Mouse (Mus musculus) liver, adult 2 months (tissue): ENCODE measurements around the gene Uck1. TPM values are rescaled to one million over a fixed set of nuclear protein-coding genes. Genes with fewer than 3 reads are reported as not detected.
A peak's percentile ranks its signal among the peaks of the same experiment; 100 is the strongest.
"Not testable (repeated sequence)": the region's sequence is repeated elsewhere in the genome, so short reads cannot be mapped to it uniquely, and the experiment has no call there.

Experiments used
- DNase-seq: peaks from one replicate; pipeline ENCODE4 v3.0.0-alpha.2; 2011; ENCODE audit warnings: low read depth, low spot score; ENCODE audit errors: extremely low read depth
- H3K27ac ChIP-seq: fragments of 200-500 bp; replicated peaks from 2 replicates; pipeline ENCODE4 v1.5.1; 2012; ENCODE audit warnings: low read depth, mild to moderate bottlenecking, control low read depth, inconsistent platforms, low read length; ENCODE audit not compliant: insufficient read depth
- H3K27me3 ChIP-seq: fragments of 200-500 bp; 2 replicates; pipeline ENCODE4 v1.6.1; 2012; ENCODE audit warnings: mild to moderate bottlenecking, moderate library complexity, low read length, inconsistent platforms; ENCODE audit not compliant: control insufficient read depth, insufficient read depth
- H3K36me3 ChIP-seq: fragments of 200-500 bp; 2 replicates; pipeline ENCODE4 v1.6.1; 2012; ENCODE audit warnings: low read length, inconsistent platforms; ENCODE audit not compliant: control insufficient read depth, insufficient read depth
- H3K4me1 ChIP-seq: fragments of 200-500 bp; 2 replicates; pipeline ENCODE4 v1.6.1; 2011; ENCODE audit warnings: low read length; ENCODE audit not compliant: control insufficient read depth, insufficient read depth
- H3K4me3 ChIP-seq: fragments of 200-500 bp; 2 replicates; pipeline ENCODE4 v1.5.1; 2011; ENCODE audit warnings: low read depth, mild to moderate bottlenecking, control low read depth, low read length, moderate library complexity; ENCODE audit not compliant: insufficient read depth
- H3K79me2 ChIP-seq: fragments of 200-500 bp; 2 replicates; pipeline ENCODE4 v1.6.1; 2012; ENCODE audit warnings: inconsistent platforms, mild to moderate bottlenecking, low read length, moderate library complexity; ENCODE audit not compliant: control insufficient read depth, insufficient read depth
- H3K9ac ChIP-seq: fragments of 200-500 bp; 2 replicates; pipeline ENCODE4 v1.6.1; 2012; ENCODE audit warnings: low read depth, mild to moderate bottlenecking, control low read depth, inconsistent platforms, low read length
- CTCF ChIP-seq: fragments of 200-500 bp; IDR thresholded peaks from 2 replicates; pipeline ENCODE4 v1.5.1; 2011; ENCODE audit warnings: low read depth, low read length, control low read depth
- POLR2A ChIP-seq: fragments of 200-500 bp; IDR thresholded peaks from 2 replicates; pipeline ENCODE4 v1.6.1; 2011; ENCODE audit warnings: low read length, control low read depth; ENCODE audit not compliant: insufficient read depth; ENCODE audit errors: extremely low read depth
- WGBS: fragments of 180-500 bp; shearing (Covaris S2); methylation state at CpG from one replicate; pipeline ENCODE4 v1.1.7; 2018; 5-methylcytosine and 5-hydroxymethylcytosine counted together
- polyA plus RNA-seq: library from polyadenylated mRNA; depleted of rRNA; stranded (reverse); fragments of >200 nt; gene quantifications from 2 replicates; pipeline ENCODE4 v1.2.3, GENCODE M21; 2012
- total RNA-seq: library from RNA; depleted of rRNA; stranded (reverse); fragments of >200 nt; gene quantifications from 2 replicates; pipeline ENCODE4 v1.2.3, GENCODE M21; 2014

The Uck1 gene
- total and polyA plus RNA-seq, 2 experiments = 36.7 to 66.1 TPM

DNA sequence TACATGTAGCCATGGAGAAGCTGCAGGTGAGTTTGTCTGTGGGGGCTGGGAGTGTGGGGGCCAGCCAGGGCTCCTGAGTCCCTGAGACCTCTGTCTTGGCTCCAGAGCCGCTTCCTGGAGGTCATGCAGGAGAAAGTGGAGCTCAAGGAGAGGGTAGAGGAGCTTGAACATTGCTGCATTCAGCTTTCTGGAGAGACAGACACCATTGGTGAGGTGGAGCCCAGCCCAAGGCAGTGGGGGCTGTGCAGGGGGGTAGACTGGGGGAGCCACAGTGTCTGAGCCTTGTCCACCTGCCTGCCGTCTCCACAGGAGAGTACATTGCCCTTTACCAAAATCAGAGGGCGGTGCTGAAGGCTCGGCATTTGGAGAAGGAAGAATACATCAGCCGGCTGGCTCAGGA is 45.7 kb upstream of the Uck1 start:
- H3K27ac ChIP-seq = no peak overlapping the region
- DNase-seq = no peak
- TF ChIP-seq POLR2A = no peak
- no peak for TF ChIP-seq CTCF
- no peak overlapping the region for H3K9ac ChIP-seq
- H3K79me2 ChIP-seq = no peaks in the 10 kb centered on the region
- H3K36me3 ChIP-seq = peaks cover 8% of the 10 kb centered on the region; the same call in 1 of the 2 replicates
- no peak overlapping the region for H3K4me3 ChIP-seq
- 92% methylated on average over 5 of the region's 5 CpGs for WGBS
- no peaks in the 10 kb centered on the region for H3K4me1 ChIP-seq
- no peaks in the 10 kb centered on the region for H3K27me3 ChIP-seq

DNA sequence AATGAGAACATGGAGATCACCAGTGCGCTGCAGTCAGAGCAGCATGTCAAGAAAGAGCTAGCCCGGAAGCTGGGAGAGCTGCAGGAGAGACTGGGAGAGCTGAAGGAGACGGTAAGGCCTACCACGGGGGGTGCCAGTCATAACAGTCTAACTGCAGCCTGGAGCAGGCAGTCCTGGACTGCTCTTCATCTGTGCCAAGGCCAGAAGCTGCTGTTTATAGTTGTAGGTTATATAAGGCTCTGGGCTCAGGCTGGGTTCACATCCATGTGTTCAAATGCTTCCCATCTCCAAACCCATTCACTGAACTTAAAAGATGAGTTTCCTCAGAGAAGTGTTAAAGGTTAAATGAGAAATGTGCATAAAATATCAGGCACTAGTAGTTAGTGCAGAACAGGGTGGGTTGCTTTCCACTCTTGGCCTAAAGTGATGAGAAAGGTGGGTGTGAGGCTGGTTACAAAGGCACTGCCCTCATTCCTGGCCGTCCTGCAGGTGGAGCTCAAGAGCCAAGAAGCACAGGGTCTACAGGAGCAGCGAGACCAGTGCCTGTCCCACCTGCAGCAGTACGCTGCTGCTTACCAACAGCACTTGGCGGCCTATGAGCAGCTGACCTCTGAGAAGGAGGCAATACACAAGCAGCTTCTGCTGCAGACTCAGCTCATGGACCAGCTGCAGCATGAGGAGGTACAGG is 44.3 kb upstream of the Uck1 start:
- peaks cover 12% of the 10 kb centered on the region; the same call in 1 of the 2 replicates for H3K36me3 ChIP-seq
- no peak for DNase-seq
- TF ChIP-seq POLR2A (no peak), CTCF (peak; percentile 80)
- WGBS = 86% methylated on average over 8 of the region's 8 CpGs
- no peak overlapping the region for H3K27ac ChIP-seq
- no peak overlapping the region for H3K4me3 ChIP-seq
- no peaks in the 10 kb centered on the region for H3K27me3 ChIP-seq
- no peaks in the 10 kb centered on the region for H3K79me2 ChIP-seq
- no peaks in the 10 kb centered on the region for H3K4me1 ChIP-seq
- no peak overlapping the region for H3K9ac ChIP-seq

DNA sequence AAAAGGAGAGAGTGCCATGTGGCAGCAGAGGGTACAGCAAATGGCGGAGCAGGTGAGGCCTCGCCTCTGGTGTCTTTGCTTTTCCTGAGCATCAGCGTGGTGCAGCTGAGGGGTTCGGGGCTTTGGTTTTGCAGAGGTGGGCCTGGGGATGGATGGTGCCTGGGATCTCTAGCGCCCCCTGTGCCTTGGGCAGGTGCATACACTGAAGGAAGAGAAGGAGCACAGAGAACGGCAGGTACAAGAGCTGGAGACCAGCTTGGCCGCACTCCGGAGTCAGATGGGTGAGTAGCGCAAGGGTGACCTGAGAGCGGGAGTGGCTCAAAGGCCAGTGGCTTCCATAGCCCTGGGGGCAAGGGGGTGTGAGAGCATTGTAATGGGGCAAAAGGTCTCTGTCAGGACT is 43.0 kb upstream of the Uck1 start:
- H3K79me2 ChIP-seq = no peaks in the 10 kb centered on the region
- WGBS = 94% methylated on average over 10 of the region's 10 CpGs
- H3K27me3 ChIP-seq = no peaks in the 10 kb centered on the region
- TF ChIP-seq POLR2A = no peak
- peak; percentile 52 for TF ChIP-seq CTCF
- no peaks in the 10 kb centered on the region for H3K4me1 ChIP-seq
- no peak for DNase-seq
- H3K36me3 ChIP-seq = peaks cover 22% of the 10 kb centered on the region
- no peak overlapping the region for H3K27ac ChIP-seq
- H3K9ac ChIP-seq = no peak overlapping the region
- H3K4me3 ChIP-seq = no peak overlapping the region

DNA sequence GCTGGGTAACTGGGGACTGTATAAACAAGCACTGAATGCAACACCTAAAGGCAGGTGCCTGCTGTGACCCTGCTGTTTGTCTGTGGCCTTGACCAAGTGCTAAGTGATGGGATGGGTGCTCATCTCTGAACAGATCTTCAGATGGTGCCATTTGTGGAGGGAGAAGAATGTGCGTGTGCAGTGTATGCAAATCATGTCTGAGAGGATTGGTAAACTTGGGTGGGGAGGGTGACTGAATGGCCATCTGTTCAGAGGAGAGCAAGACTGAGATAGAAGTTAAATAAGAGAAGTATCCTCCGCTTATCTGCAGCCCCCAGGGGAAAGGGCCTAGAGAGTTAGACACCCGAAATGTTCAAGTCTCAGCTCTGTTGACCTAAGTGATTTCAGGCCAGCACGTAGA is 39.5 kb upstream of the Uck1 start:
- WGBS = 95% methylated on average over 4 of the region's 4 CpGs
- no peak for DNase-seq
- Histone ChIP-seq H3K79me2 (no peaks in the 10 kb centered on the region), H3K9ac (no peak overlapping the region), H3K27me3 (no peaks in the 10 kb centered on the region), H3K36me3 (peaks cover 22% of the 10 kb centered on the region), H3K4me3 (no peak overlapping the region), H3K4me1 (no peaks in the 10 kb centered on the region), H3K27ac (no peak overlapping the region)
- TF ChIP-seq CTCF (no peak), POLR2A (no peak)

DNA sequence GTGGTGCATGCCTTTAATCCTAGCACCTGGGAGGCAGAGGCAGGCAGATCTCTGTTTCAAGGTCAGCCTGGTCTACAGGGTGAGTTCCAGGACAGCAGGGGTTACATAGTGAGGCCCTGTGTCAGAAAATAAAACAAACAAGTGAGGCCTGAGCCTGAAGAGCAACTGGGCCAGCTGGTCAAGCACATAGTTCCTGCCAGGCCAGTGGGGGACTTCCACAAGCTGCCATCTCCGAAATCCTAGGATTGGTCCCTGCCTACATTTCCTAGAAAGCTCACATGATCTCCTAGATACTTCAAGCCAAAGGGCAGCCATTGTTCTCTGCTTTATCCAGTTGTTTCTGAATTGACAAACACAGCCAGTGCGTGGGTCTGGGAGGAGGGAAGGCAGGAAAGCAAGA is 35.9 kb upstream of the Uck1 start:
- peaks cover 23% of the 10 kb centered on the region for H3K36me3 ChIP-seq
- 69% methylated on average over 2 of the region's 2 CpGs for whole genome bisulfite sequencing

DNA sequence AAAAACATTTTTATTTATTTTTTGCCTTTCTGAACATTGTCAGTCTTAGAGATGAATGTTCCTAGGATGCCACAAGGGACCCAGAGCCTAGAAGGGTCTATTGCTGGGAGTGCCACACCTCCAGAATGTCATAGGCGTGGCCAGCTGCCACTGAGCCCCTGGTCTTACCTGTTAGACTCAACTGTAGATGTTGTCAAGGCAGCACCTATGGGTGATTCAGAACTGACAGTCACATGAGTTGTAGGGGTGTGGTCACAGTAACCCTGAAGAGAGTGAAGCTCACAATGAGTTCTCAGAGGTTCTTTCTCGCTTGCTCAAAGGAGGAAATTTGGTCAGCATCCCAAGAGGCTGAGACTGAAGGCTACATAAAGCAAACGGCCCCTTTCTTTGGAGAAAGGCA is 35.3 kb upstream of the Uck1 start:
- Histone ChIP-seq H3K79me2 (peaks cover 8% of the 10 kb centered on the region; the same call in 1 of the 2 replicates), H3K36me3 (peaks cover 23% of the 10 kb centered on the region), H3K9ac (no peak overlapping the region), H3K4me1 (peaks cover 2% of the 10 kb centered on the region; the same call in 1 of the 2 replicates), H3K27me3 (no peaks in the 10 kb centered on the region), H3K4me3 (no peak overlapping the region), H3K27ac (no peak overlapping the region)
- WGBS = 96% methylated on average over 3 of the region's 3 CpGs
- no peak for TF ChIP-seq POLR2A
- no peak for TF ChIP-seq CTCF
- DNase-seq = no peak

More for the DNA sequence above, 35.9 kb upstream of the Uck1 start:
- DNase-seq, H3K79me2 ChIP-seq, H3K27me3 ChIP-seq, H3K9ac ChIP-seq, H3K4me1 ChIP-seq, H3K4me3 ChIP-seq, H3K27ac ChIP-seq: not testable (repeated sequence)
